Mouse (Mus musculus): ENCODE measurements around the gene Cpne2. TPM values are rescaled to one million over a fixed set of nuclear protein-coding genes. Genes with fewer than 3 reads are reported as not detected.

Gene Cpne2
- total and polyA plus RNA-seq, 2 experiments from 2014 or later, result 3.7 to 11.7 TPM

DNA sequence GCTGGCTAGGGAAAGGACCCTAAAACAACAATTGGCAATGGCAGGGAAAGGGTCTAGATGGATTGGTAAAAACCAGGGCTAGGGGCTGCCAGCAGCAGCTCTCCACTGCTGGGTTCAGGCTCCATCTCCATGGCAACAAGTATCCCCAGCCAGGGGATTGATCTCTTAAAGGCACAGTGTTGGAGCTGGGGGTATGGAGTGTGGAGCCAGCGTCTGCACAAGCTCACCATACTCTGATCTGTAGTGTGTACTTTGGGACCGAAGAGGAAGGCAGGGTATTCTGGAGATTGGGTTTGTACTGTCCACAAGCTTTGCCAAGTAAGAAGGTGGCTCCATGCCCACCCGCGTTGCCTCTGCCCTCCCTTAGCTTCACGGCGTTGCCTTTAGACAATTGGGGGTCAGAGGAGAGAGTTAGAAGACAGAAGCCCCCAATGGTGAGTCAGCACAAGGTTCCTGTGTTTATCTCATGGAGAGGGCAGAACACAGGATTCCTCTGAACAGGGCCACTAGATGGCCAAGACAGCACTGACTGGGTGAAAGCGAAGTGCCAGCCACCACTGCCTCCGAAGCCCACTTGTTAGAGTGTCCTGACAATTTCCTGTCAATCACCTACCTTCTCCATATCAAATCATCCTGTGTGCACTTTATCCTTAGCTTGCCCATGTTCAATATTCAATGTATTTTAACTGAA lies 34.5 kb downstream of the Cpne2 start:
- no peak overlapping the region for H3K4me3 ChIP-seq (ENCODE audit: low read depth, low read length)
- no peak overlapping the region for H3K27ac ChIP-seq (ENCODE audit: low read depth)
- H3K4me2 ChIP-seq (ENCODE audit: low read depth, low read length), result no peak overlapping the region
- no peaks in the 10 kb centered on the region for H3K27me3 ChIP-seq (ENCODE audit: control insufficient read depth, insufficient read depth, low read length)
- no peaks in the 10 kb centered on the region for H3K36me3 ChIP-seq (replicated peaks; ENCODE audit: control insufficient read depth, insufficient read depth, low read length)
- TF ChIP-seq EP300 (IDR thresholded peaks at IDR 0.05; ENCODE audit: low read depth) (no peak), CTCF (IDR thresholded peaks at IDR 0.05; ENCODE audit: low read depth) (no peak)
- 74% methylated on average over 8 of the region's 8 CpGs for WGBS
- H3K9me3 ChIP-seq (replicated peaks; ENCODE audit: control insufficient read depth, low read length), result no peaks in the 10 kb centered on the region
- ATAC-seq (ENCODE audit: insufficient read depth, low read depth), result no peak
- H3K4me1 ChIP-seq (ENCODE audit: control insufficient read depth, insufficient read depth), result no peaks in the 10 kb centered on the region
- DNase-seq (ENCODE audit: low spot score), result no peak
- H3K9ac ChIP-seq (replicated peaks; ENCODE audit: low read depth, low read length), result no peak overlapping the region

DNA sequence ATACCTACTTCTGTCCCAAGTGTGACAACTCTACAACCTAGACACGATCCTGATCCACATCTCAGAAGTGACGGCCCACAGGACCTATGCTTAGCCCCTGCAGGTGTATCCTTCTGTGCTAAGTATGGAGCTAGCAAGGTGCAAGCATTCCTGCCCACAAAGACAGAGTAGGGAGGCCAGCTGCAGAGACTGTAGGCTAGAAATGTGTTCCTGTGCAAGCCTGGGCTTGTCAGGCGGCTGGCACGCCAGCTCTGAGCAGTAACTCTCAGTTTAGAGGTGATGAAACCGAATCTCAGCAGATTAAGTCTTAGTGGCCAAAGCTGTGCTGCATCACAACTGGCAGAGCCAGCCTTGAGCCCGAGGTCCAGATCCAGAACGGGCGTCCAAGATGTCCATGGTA lies 35.3 kb downstream of the Cpne2 start:
- H3K27me3 ChIP-seq (ENCODE audit: control insufficient read depth, insufficient read depth, low read length), result no peaks in the 10 kb centered on the region
- DNase-seq (ENCODE audit: low spot score) (no peak), ATAC-seq (ENCODE audit: insufficient read depth, low read depth) (no peak)
- peaks cover 6% of the 10 kb centered on the region; the same call in 1 of the 2 replicates for H3K36me3 ChIP-seq (replicated peaks; ENCODE audit: control insufficient read depth, insufficient read depth, low read length)
- WGBS, result 80% methylated on average over 8 of the region's 8 CpGs
- H3K27ac ChIP-seq (ENCODE audit: low read depth), result no peak overlapping the region
- H3K9ac ChIP-seq (replicated peaks; ENCODE audit: low read depth, low read length), result no peak overlapping the region
- TF ChIP-seq CTCF (IDR thresholded peaks at IDR 0.05; ENCODE audit: low read depth), result no peak
- TF ChIP-seq EP300 (IDR thresholded peaks at IDR 0.05; ENCODE audit: low read depth), result no peak
- no peaks in the 10 kb centered on the region for H3K4me1 ChIP-seq (ENCODE audit: control insufficient read depth, insufficient read depth)
- H3K9me3 ChIP-seq (replicated peaks; ENCODE audit: control insufficient read depth, low read length), result no peaks in the 10 kb centered on the region
- no peak overlapping the region for H3K4me2 ChIP-seq (ENCODE audit: low read depth, low read length)
- H3K4me3 ChIP-seq (ENCODE audit: low read depth, low read length), result no peak overlapping the region

DNA sequence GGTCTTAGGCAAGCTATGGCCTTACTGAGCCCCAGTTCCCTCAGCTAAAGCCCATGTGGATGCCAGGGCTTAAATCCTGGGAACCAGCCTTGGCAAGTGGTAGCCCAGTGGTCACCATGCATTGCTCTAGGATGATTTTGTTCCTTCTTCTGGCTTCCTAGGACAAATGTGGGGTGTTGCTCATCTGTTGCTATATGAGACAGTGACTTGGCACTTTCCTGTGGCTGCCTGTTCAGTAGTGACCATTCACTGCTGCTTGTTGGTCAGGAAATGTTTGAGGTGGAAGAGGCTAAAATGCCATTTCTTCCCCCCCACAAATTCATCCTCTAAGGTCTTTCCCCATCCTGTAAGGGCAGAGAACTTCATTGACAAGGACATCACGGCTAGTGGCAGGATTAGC lies 36.6 kb downstream of the Cpne2 start:
- ATAC-seq (ENCODE audit: insufficient read depth, low read depth) (no peak), DNase-seq (ENCODE audit: low spot score) (no peak)
- H3K9ac ChIP-seq (replicated peaks; ENCODE audit: low read depth, low read length), result no peak overlapping the region
- no peaks in the 10 kb centered on the region for H3K9me3 ChIP-seq (replicated peaks; ENCODE audit: control insufficient read depth, low read length)
- H3K4me3 ChIP-seq (ENCODE audit: low read depth, low read length), result no peak overlapping the region
- TF ChIP-seq CTCF (IDR thresholded peaks at IDR 0.05; ENCODE audit: low read depth) (no peak), EP300 (IDR thresholded peaks at IDR 0.05; ENCODE audit: low read depth) (no peak)
- no peaks in the 10 kb centered on the region for H3K27me3 ChIP-seq (ENCODE audit: control insufficient read depth, insufficient read depth, low read length)
- no peak overlapping the region for H3K27ac ChIP-seq (ENCODE audit: low read depth)
- H3K36me3 ChIP-seq (replicated peaks; ENCODE audit: control insufficient read depth, insufficient read depth, low read length), result peaks cover 18% of the 10 kb centered on the region
- WGBS, result 72% methylated on average over 1 of the region's 1 CpGs
- no peaks in the 10 kb centered on the region for H3K4me1 ChIP-seq (ENCODE audit: control insufficient read depth, insufficient read depth)
- H3K4me2 ChIP-seq (ENCODE audit: low read depth, low read length), result no peak overlapping the region

DNA sequence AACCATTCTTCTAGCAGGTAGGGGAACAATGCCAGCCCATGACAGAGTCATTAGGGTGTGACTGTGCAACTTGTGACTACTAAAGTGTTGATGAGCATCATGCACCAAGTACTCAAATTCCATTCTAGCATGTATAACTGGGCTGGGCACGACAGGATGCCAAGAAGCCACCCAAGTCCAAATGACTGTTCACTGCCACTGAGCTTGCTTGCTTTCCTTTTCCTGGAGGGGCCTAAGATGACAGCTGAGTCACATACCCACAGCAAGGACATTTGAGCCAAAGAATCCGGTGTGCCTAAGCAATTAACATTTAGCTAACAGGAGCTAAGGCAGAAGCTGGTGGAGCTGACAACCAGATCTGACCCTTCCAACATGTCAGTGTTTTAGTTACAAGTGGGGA lies 39.1 kb downstream of the Cpne2 start:
- Histone ChIP-seq H3K4me1 (ENCODE audit: control insufficient read depth, insufficient read depth) (no peaks in the 10 kb centered on the region), H3K4me2 (ENCODE audit: low read depth, low read length) (no peak overlapping the region), H3K9ac (replicated peaks; ENCODE audit: low read depth, low read length) (no peak overlapping the region), H3K4me3 (ENCODE audit: low read depth, low read length) (no peak overlapping the region), H3K9me3 (replicated peaks; ENCODE audit: control insufficient read depth, low read length) (no peaks in the 10 kb centered on the region), H3K27me3 (ENCODE audit: control insufficient read depth, insufficient read depth, low read length) (no peaks in the 10 kb centered on the region), H3K36me3 (replicated peaks; ENCODE audit: control insufficient read depth, insufficient read depth, low read length) (peaks cover 43% of the 10 kb centered on the region), H3K27ac (ENCODE audit: low read depth) (no peak overlapping the region)
- DNase-seq (ENCODE audit: low spot score) (no peak), ATAC-seq (ENCODE audit: insufficient read depth, low read depth) (no peak)
- WGBS, result 61% methylated on average over 2 of the region's 2 CpGs
- TF ChIP-seq CTCF (IDR thresholded peaks at IDR 0.05; ENCODE audit: low read depth) (no peak), EP300 (IDR thresholded peaks at IDR 0.05; ENCODE audit: low read depth) (no peak)

DNA sequence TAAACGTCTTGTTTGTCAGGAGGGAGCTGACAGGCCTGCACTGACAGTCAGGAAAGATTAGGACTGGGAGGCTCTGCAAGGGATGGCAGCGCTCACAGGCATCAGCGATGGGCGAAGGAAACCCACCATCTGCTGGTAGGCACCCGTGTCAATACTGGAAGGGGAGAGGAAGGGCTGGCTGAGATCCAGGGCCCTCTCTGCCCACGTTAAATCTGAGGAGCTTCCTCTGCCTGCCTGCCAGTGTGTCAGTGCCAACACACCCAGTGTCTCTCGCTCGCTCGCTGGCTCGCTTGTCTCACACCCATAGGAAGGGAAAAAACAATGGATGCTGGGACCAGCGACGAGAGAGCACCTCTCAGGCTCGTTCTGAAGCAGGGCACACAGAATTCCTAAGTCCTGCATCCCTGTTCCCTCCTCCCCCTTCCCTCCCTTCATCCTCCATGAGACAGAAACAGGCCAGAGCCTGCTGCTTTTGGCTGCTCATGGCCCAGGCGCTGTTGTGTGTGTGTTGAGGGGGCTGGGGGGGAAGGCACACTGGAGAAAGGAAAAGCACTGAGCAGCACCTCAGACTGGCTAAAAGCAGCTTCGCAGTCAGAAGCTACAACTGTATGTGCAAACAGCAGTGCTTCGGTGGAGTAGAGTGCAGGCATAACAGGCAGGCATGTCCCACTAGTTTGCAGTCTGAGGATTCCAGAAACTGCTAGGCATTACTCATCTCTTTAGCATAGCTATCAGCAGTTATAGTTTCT lies 41.5 kb downstream of the Cpne2 start:
- TF ChIP-seq EP300 (IDR thresholded peaks at IDR 0.05; ENCODE audit: low read depth) (no peak), CTCF (IDR thresholded peaks at IDR 0.05; ENCODE audit: low read depth) (no peak)
- H3K27ac ChIP-seq (ENCODE audit: low read depth), result no peak overlapping the region
- 82% methylated on average over 16 of the region's 16 CpGs for WGBS
- no peak overlapping the region for H3K9ac ChIP-seq (replicated peaks; ENCODE audit: low read depth, low read length)
- no peak for DNase-seq (ENCODE audit: low spot score)
- H3K27me3 ChIP-seq (ENCODE audit: control insufficient read depth, insufficient read depth, low read length), result no peaks in the 10 kb centered on the region
- peaks cover 66% of the 10 kb centered on the region for H3K36me3 ChIP-seq (replicated peaks; ENCODE audit: control insufficient read depth, insufficient read depth, low read length)
- H3K4me2 ChIP-seq (ENCODE audit: low read depth, low read length), result no peak overlapping the region
- no peak overlapping the region for H3K4me3 ChIP-seq (ENCODE audit: low read depth, low read length)
- no peaks in the 10 kb centered on the region for H3K9me3 ChIP-seq (replicated peaks; ENCODE audit: control insufficient read depth, low read length)
- H3K4me1 ChIP-seq (ENCODE audit: control insufficient read depth, insufficient read depth), result no peaks in the 10 kb centered on the region
- no peak for ATAC-seq (ENCODE audit: insufficient read depth, low read depth)
